Mouse (Mus musculus): Measurements from ENCODE around the gene Kcnk5. TPM values are rescaled to one million over a fixed set of nuclear protein-coding genes. Genes with fewer than 3 reads are reported as not detected.
A peak's percentile ranks its signal among the peaks of the same experiment; 100 is the strongest.

Kcnk5 gene
- polyA plus RNA-seq, 1 experiment from 2014 or later, result 4.9 TPM

DNA sequence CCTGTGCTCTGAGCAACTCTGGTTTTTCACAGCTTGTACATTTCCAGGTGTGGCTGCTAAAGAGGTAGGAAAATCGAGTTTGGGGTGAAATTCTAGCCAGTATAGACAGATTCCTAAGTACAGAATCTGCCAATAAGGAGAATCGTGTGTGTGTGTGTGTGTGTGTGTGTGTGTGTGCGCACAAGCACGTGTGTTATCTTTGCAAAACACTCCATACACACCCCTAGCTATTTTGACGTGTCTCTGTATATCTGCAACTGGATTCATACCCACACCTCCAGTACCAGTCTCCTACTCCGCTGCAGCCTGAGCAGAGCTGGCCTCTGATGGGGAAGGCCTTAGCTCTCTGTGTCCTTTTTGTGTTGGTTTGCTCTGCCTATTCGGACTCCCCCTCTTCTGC, 28.3 kb upstream of the Kcnk5 start:
- Histone ChIP-seq H3K27ac (replicated peaks; ENCODE audit: low read depth, low read length) (no peak overlapping the region), H3K4me3 (ENCODE audit: low read depth, low read length) (no peak overlapping the region), H3K27me3 (replicated peaks; ENCODE audit: control insufficient read depth, insufficient read depth, low read length) (no peaks in the 10 kb centered on the region), H3K9me3 (ENCODE audit: control insufficient read depth, low read length) (no peaks in the 10 kb centered on the region), H3K9ac (ENCODE audit: low read depth, low read length) (no peak overlapping the region), H3K36me3 (ENCODE audit: control insufficient read depth, insufficient read depth, low read length) (no peaks in the 10 kb centered on the region), H3K4me1 (ENCODE audit: control insufficient read depth, insufficient read depth, low read length) (no peaks in the 10 kb centered on the region), H3K4me2 (ENCODE audit: low read depth, low read length) (no peak overlapping the region)
- WGBS, result 69% methylated on average over 7 of the region's 7 CpGs
- DNase-seq (ENCODE audit: low spot score) (no peak), ATAC-seq (ENCODE audit: low read depth) (no peak)

- Histone ChIP-seq H3K27ac (replicated peaks; ENCODE audit: low read depth, low read length) (no peak overlapping the region), H3K9ac (ENCODE audit: low read depth, low read length) (no peak overlapping the region), H3K9me3 (ENCODE audit: control insufficient read depth, low read length) (no peaks in the 10 kb centered on the region), H3K4me3 (ENCODE audit: low read depth, low read length) (no peak overlapping the region), H3K27me3 (replicated peaks; ENCODE audit: control insufficient read depth, insufficient read depth, low read length) (no peaks in the 10 kb centered on the region), H3K4me1 (ENCODE audit: control insufficient read depth, insufficient read depth, low read length) (no peaks in the 10 kb centered on the region), H3K36me3 (ENCODE audit: control insufficient read depth, insufficient read depth, low read length) (no peaks in the 10 kb centered on the region), H3K4me2 (ENCODE audit: low read depth, low read length) (no peak overlapping the region)
- 27% methylated on average over 6 of the region's 6 CpGs for WGBS
- DNase-seq (ENCODE audit: low spot score) (no peak), ATAC-seq (ENCODE audit: low read depth) (no peak)
Measured at GRCm38 (mm10) chr14:20208435-20208834, 26.8 kb upstream of the Kcnk5 start.

GRCm38 (mm10) chr14:20205747-20206146, 24.1 kb upstream of the Kcnk5 start:
- no peaks in the 10 kb centered on the region for H3K36me3 ChIP-seq (ENCODE audit: control insufficient read depth, insufficient read depth, low read length)
- H3K4me3 ChIP-seq (ENCODE audit: low read depth, low read length), result no peak overlapping the region
- ATAC-seq (ENCODE audit: low read depth) (no peak), DNase-seq (ENCODE audit: low spot score) (no peak)
- H3K9me3 ChIP-seq (ENCODE audit: control insufficient read depth, low read length), result no peaks in the 10 kb centered on the region
- no peaks in the 10 kb centered on the region for H3K27me3 ChIP-seq (replicated peaks; ENCODE audit: control insufficient read depth, insufficient read depth, low read length)
- 81% methylated on average over 4 of the region's 4 CpGs for WGBS
- H3K9ac ChIP-seq (ENCODE audit: low read depth, low read length), result no peak overlapping the region
- H3K27ac ChIP-seq (replicated peaks; ENCODE audit: low read depth, low read length), result no peak overlapping the region
- H3K4me1 ChIP-seq (ENCODE audit: control insufficient read depth, insufficient read depth, low read length), result no peaks in the 10 kb centered on the region
- H3K4me2 ChIP-seq (ENCODE audit: low read depth, low read length), result no peak overlapping the region

- Histone ChIP-seq H3K9ac (ENCODE audit: low read depth, low read length) (no peak overlapping the region), H3K4me3 (ENCODE audit: low read depth, low read length) (no peak overlapping the region), H3K27me3 (replicated peaks; ENCODE audit: control insufficient read depth, insufficient read depth, low read length) (no peaks in the 10 kb centered on the region), H3K27ac (replicated peaks; ENCODE audit: low read depth, low read length) (no peak overlapping the region), H3K9me3 (ENCODE audit: control insufficient read depth, low read length) (no peaks in the 10 kb centered on the region), H3K4me2 (ENCODE audit: low read depth, low read length) (no peak overlapping the region), H3K36me3 (ENCODE audit: control insufficient read depth, insufficient read depth, low read length) (no peaks in the 10 kb centered on the region), H3K4me1 (ENCODE audit: control insufficient read depth, insufficient read depth, low read length) (no peaks in the 10 kb centered on the region)
- ATAC-seq (ENCODE audit: low read depth) (no peak), DNase-seq (ENCODE audit: low spot score) (no peak)
- WGBS, result 50% methylated on average over 4 of the region's 4 CpGs
Measured at GRCm38 (mm10) chr14:20203301-20203700, 21.7 kb upstream of the Kcnk5 start.

- Histone ChIP-seq H3K27me3 (replicated peaks; ENCODE audit: control insufficient read depth, insufficient read depth, low read length) (no peaks in the 10 kb centered on the region), H3K9ac (ENCODE audit: low read depth, low read length) (no peak overlapping the region), H3K4me1 (ENCODE audit: control insufficient read depth, insufficient read depth, low read length) (no peaks in the 10 kb centered on the region), H3K4me3 (ENCODE audit: low read depth, low read length) (no peak overlapping the region), H3K4me2 (ENCODE audit: low read depth, low read length) (no peak overlapping the region), H3K9me3 (ENCODE audit: control insufficient read depth, low read length) (no peaks in the 10 kb centered on the region), H3K27ac (replicated peaks; ENCODE audit: low read depth, low read length) (no peak overlapping the region), H3K36me3 (ENCODE audit: control insufficient read depth, insufficient read depth, low read length) (no peaks in the 10 kb centered on the region)
- 96% methylated on average over 5 of the region's 5 CpGs for WGBS
- no peak for DNase-seq (ENCODE audit: low spot score)
- no peak for ATAC-seq (ENCODE audit: low read depth)
Measured at GRCm38 (mm10) chr14:20202655-20203181, 21.1 kb upstream of the Kcnk5 start.

DNA sequence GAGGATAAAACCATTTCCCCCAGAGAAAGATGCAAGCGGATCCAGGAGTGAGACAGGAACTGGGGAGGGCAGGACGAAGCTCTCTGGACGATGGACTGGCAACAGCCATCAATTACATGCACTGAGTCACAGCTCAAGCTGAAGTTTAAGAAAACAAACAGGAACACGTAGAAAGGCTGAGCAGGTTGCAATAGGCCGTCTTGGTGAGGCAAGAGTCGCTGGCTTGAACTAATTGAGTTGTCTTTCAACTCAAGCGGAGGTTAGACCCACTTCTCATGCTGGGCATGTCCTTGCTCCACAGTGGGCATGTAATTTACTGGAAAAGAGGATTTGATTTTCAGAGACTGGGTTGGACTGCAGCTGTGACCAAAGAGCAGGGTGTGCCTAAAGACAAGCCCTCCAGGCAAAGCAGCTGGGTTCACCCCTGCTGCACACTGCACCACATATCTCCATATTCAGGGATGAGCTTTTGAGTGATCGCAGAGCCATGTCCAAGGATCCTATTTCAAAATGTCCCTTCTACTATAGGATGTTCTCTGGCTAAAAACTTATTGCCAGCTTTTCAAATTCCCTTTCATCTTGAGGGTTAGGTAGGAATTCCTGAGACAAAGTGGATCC, 19.6 kb upstream of the Kcnk5 start:
- Histone ChIP-seq H3K36me3 (ENCODE audit: control insufficient read depth, insufficient read depth, low read length) (no peaks in the 10 kb centered on the region), H3K4me1 (ENCODE audit: control insufficient read depth, insufficient read depth, low read length) (no peaks in the 10 kb centered on the region), H3K27me3 (replicated peaks; ENCODE audit: control insufficient read depth, insufficient read depth, low read length) (no peaks in the 10 kb centered on the region), H3K9ac (ENCODE audit: low read depth, low read length) (no peak overlapping the region), H3K4me3 (ENCODE audit: low read depth, low read length) (no peak overlapping the region), H3K27ac (replicated peaks; ENCODE audit: low read depth, low read length) (no peak overlapping the region), H3K9me3 (ENCODE audit: control insufficient read depth, low read length) (no peaks in the 10 kb centered on the region), H3K4me2 (ENCODE audit: low read depth, low read length) (no peak overlapping the region)
- WGBS, result 46% methylated on average over 8 of the region's 8 CpGs
- ATAC-seq (ENCODE audit: low read depth) (no peak), DNase-seq (ENCODE audit: low spot score) (no peak)

- WGBS, result 63% methylated on average over 4 of the region's 4 CpGs
- Histone ChIP-seq H3K4me1 (ENCODE audit: control insufficient read depth, insufficient read depth, low read length) (no peaks in the 10 kb centered on the region), H3K36me3 (ENCODE audit: control insufficient read depth, insufficient read depth, low read length) (no peaks in the 10 kb centered on the region), H3K4me3 (ENCODE audit: low read depth, low read length) (no peak overlapping the region), H3K4me2 (ENCODE audit: low read depth, low read length) (no peak overlapping the region), H3K9ac (ENCODE audit: low read depth, low read length) (no peak overlapping the region), H3K27me3 (replicated peaks; ENCODE audit: control insufficient read depth, insufficient read depth, low read length) (no peaks in the 10 kb centered on the region), H3K27ac (replicated peaks; ENCODE audit: low read depth, low read length) (no peak overlapping the region), H3K9me3 (ENCODE audit: control insufficient read depth, low read length) (no peaks in the 10 kb centered on the region)
- ATAC-seq (ENCODE audit: low read depth) (no peak), DNase-seq (ENCODE audit: low spot score) (peak; percentile 33)
Measured at GRCm38 (mm10) chr14:20193103-20193715, 11.6 kb upstream of the Kcnk5 start.

DNA sequence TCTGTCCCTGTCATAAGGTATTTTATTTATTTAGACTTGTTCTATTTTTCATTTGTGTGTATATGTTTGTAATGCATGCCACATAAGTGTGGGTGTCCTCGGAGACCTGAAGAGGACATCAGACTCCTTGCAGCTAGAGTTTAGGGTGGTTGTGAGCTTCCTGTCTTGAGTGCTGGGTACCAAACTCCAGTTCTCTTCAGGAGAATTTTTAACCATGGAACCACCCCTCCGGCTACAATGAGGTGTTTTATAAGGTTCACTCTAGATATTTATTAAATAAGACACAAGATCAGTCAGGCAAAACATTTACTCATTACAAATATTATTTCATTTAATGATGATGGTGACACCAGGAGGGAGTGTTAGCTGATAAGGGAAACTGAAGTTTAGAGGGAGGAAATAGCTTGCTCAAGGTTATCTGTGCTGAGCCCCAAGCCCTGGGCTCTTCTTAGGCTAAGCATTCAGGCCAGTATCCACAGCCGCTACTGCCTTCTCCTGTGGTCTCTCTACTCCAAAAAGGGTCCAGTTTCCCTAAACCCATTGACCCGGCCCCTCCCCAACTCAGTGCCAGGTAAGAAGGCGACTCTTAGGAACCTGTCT, 9.6 kb upstream of the Kcnk5 start:
- no peak overlapping the region for H3K4me3 ChIP-seq (ENCODE audit: low read depth, low read length)
- no peaks in the 10 kb centered on the region for H3K36me3 ChIP-seq (ENCODE audit: control insufficient read depth, insufficient read depth, low read length)
- no peaks in the 10 kb centered on the region for H3K4me1 ChIP-seq (ENCODE audit: control insufficient read depth, insufficient read depth, low read length)
- no peak for ATAC-seq (ENCODE audit: low read depth)
- H3K27ac ChIP-seq (replicated peaks; ENCODE audit: low read depth, low read length), result no peak overlapping the region
- no peak overlapping the region for H3K4me2 ChIP-seq (ENCODE audit: low read depth, low read length)
- no peaks in the 10 kb centered on the region for H3K9me3 ChIP-seq (ENCODE audit: control insufficient read depth, low read length)
- WGBS, result 89% methylated on average over 5 of the region's 5 CpGs
- H3K27me3 ChIP-seq (replicated peaks; ENCODE audit: control insufficient read depth, insufficient read depth, low read length), result no peaks in the 10 kb centered on the region
- no peak for DNase-seq (ENCODE audit: low spot score)
- H3K9ac ChIP-seq (ENCODE audit: low read depth, low read length), result no peak overlapping the region
